Mouse (Mus musculus): Measurements from ENCODE around the gene Cacng2. TPM values are rescaled to one million over a fixed set of nuclear protein-coding genes. Genes with fewer than 3 reads are reported as not detected.

Cacng2 gene
- polyA plus RNA-seq, 1 experiment from 2014 or later, result not detected

DNA sequence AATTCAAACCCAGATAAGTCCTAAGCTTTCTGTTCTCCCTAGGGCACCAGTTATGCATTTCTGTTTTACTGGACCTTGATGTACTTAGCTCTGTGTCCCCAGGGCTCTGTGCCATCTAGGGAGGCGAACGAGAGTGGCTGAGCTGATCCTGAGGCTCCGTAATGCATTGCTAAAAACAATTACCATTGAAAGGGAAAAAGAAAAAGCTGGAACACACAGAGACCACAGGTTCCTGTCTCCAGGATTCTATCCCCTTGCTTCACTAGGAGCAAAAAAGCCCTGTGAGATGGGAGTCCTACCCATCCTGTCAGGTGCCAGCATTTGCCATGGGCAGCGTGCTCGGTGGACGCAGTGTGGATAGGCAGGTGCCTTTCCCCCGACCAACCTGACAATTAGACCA lies 38.4 kb downstream of the Cacng2 start:
- Histone ChIP-seq H3K27me3 (replicated peaks) (no peaks in the 10 kb centered on the region; the same call in 1 of the 2 replicates), H3K9ac (no peak overlapping the region), H3K4me3 (no peak overlapping the region), H3K4me2 (no peak overlapping the region), H3K4me1 (no peaks in the 10 kb centered on the region), H3K36me3 (no peaks in the 10 kb centered on the region), H3K9me3 (replicated peaks) (no peaks in the 10 kb centered on the region), H3K27ac (no peak overlapping the region)
- WGBS (ENCODE audit: insufficient replicate concordance), result 74% methylated on average over 7 of the region's 7 CpGs
- no peak for ATAC-seq

DNA sequence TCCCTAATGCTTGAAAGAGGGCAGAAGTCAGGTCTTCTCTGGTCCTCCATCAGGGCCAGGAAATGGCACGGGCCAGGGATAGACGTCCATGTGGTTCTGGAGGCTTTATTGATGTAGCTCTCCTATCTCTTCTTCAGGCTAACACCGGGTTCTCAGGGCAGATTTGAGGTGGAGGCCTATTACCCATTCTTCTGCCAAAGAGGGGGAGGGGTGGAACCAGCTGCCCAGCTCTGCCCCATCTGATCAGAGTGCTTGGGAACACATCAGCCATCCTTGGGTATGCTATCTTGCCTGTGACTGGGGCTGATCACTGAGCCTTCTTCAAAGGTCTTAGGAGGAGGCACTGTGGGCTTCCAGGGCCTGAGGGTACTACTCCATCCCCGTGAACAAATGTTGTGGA lies 39.5 kb downstream of the Cacng2 start:
- Histone ChIP-seq H3K4me1 (no peaks in the 10 kb centered on the region), H3K36me3 (no peaks in the 10 kb centered on the region), H3K4me3 (no peak overlapping the region), H3K27ac (no peak overlapping the region), H3K4me2 (no peak overlapping the region), H3K9me3 (replicated peaks) (no peaks in the 10 kb centered on the region), H3K27me3 (replicated peaks) (no peaks in the 10 kb centered on the region; the same call in 1 of the 2 replicates), H3K9ac (no peak overlapping the region)
- WGBS (ENCODE audit: insufficient replicate concordance), result 53% methylated on average over 4 of the region's 4 CpGs
- no peak for ATAC-seq

DNA sequence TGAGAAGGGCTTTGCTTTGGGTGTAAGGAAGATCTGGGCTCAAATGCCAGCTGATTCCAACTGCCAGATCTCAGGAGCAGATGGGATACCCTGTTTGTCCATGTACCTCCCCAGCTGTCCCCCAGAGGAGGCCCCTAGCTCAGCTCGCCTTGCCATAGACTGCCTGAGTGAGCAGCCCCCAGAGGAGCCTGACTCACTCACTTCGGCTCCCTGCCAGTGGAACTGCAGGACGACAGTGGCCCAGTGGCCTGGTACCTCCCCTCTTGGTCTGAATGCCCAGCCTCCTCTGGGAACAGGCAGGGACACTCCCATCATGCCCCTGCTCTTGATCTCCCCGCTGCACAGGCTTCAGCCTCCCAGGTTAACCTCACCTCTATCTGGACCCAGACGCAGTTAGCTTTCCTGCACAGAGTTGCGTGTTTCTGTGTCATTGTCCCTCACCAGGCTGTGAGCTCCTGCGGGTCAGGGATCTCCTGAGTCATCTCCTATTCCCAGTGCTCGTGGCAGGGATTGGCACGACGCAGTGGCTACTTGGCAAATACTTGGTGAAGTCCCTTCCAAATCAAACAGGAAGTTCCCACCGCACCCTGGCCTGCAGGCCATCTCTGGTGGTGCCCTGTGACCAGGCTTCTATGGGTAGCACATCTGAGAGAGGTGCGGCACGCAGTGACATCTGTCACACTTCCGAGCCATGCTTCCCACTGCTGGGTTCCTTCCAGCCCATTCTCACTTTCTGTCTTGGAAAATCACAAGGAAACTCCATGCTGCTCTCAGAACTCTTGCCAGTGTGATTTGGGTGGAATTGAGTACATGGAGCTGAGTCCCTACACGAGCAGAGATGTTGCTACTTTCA lies 40.8 kb downstream of the Cacng2 start:
- WGBS (ENCODE audit: insufficient replicate concordance), result 58% methylated on average over 15 of the region's 15 CpGs

DNA sequence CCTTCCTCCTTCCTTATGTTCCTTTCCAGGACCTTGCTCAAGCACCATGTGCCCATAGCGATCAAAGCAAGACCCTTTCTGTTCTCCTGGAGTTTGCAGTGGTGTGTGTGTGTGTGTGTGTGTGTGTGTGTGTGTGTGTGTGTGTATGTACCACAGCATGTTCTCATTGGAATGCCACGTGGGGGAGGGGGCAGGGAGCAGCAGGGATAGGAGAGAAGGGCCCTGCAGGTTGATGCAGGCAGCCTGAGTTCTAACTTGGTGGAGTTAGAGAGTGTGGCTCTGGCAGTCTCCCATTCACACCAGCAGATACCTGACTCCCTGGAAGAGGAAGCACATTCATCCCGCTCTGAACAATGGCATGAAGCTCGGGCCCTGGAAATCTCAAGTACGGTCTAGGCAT lies 41.6 kb downstream of the Cacng2 start:
- H3K4me1 ChIP-seq, result no peaks in the 10 kb centered on the region
- no peak for ATAC-seq
- H3K4me3 ChIP-seq, result no peak overlapping the region
- 45% methylated on average over 5 of the region's 5 CpGs for WGBS (ENCODE audit: insufficient replicate concordance)
- no peak overlapping the region for H3K27ac ChIP-seq
- H3K9ac ChIP-seq, result no peak overlapping the region
- H3K9me3 ChIP-seq (replicated peaks), result no peaks in the 10 kb centered on the region
- no peaks in the 10 kb centered on the region for H3K36me3 ChIP-seq
- no peaks in the 10 kb centered on the region; the same call in 1 of the 2 replicates for H3K27me3 ChIP-seq (replicated peaks)
- no peak overlapping the region for H3K4me2 ChIP-seq

More for the DNA sequence above, 40.8 kb downstream of the Cacng2 start:
- no peak overlapping the region for H3K4me3 ChIP-seq
- no peak for ATAC-seq
- no peaks in the 10 kb centered on the region; the same call in 1 of the 2 replicates for H3K27me3 ChIP-seq (replicated peaks)
- no peak overlapping the region for H3K4me2 ChIP-seq
- no peak overlapping the region for H3K9ac ChIP-seq
- no peaks in the 10 kb centered on the region for H3K9me3 ChIP-seq (replicated peaks)
- no peaks in the 10 kb centered on the region for H3K36me3 ChIP-seq
- no peak overlapping the region for H3K27ac ChIP-seq
- H3K4me1 ChIP-seq, result no peaks in the 10 kb centered on the region

DNA sequence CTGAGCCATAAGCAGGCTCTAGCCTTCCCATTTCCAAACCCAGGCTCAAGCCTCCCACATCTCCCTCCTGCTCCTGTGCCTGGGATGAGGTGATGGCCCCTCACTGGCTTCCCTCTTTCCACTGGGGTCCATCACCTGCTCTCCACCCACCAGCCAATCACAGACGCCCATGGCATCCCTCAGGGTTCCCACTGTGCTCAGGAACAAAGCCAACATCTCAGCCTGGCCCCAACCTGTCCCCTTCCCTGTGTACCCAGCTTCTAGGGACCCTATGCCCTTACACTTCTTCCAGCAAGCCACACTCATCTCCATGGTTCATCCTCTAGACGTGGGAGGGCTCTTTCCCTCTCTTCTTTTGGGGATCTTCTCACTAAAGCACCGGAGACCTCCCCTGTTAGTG lies 43.9 kb downstream of the Cacng2 start:
- Histone ChIP-seq H3K9ac (no peak overlapping the region), H3K27me3 (replicated peaks) (no peaks in the 10 kb centered on the region; the same call in 1 of the 2 replicates), H3K4me3 (no peak overlapping the region), H3K4me1 (no peaks in the 10 kb centered on the region), H3K9me3 (replicated peaks) (no peaks in the 10 kb centered on the region), H3K4me2 (no peak overlapping the region), H3K27ac (no peak overlapping the region), H3K36me3 (no peaks in the 10 kb centered on the region)
- WGBS (ENCODE audit: insufficient replicate concordance), result 26% methylated on average over 3 of the region's 3 CpGs
- ATAC-seq, result no peak

DNA sequence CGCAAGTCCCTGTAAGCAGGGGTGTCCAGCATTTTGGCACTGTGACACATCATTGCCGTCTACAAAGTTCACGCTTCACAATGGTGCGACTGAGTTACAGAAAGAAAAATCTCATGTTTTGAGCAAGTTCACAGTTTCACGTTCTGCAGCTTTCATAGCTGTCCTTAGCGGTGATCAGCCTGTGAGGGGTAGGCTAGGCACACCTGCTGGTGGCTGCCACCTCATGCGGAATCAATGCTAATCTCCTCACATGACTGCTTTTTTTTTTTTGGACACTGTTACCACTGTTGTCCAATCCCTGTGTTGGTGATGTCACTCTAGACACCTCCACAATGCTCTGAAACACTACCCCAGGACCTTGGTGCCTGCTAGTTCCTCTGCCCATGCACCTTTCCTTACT lies 46.7 kb downstream of the Cacng2 start:
- Histone ChIP-seq H3K4me2 (no peak overlapping the region), H3K36me3 (no peaks in the 10 kb centered on the region), H3K9me3 (replicated peaks) (no peaks in the 10 kb centered on the region), H3K4me3 (no peak overlapping the region), H3K27me3 (replicated peaks) (no peaks in the 10 kb centered on the region; the same call in 1 of the 2 replicates), H3K9ac (no peak overlapping the region), H3K27ac (no peak overlapping the region), H3K4me1 (no peaks in the 10 kb centered on the region)
- 77% methylated on average over 7 of the region's 7 CpGs for WGBS (ENCODE audit: insufficient replicate concordance)
- no peak for ATAC-seq

DNA sequence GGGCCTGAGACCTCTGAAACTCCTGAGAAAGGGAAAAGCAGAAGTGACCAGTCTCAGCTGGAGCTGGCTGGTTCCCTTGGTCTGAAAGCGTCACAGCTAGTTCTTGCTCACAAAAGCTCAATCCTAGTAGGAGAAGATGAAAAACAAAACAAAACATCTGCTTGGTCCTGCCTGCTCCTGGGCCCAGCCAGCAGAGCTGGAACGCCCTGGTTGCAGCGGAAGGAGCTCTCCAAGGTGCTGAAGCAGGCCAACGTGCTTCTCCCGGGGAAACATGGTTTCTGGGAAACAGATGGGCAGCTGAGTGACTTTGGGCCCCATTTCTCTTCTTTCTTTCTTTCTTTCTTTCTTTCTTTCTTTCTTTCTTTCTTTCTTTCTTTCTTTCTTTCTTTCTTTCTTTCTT lies 53.4 kb downstream of the Cacng2 start:
- Histone ChIP-seq H3K4me2 (no peak overlapping the region), H3K36me3 (no peaks in the 10 kb centered on the region), H3K4me1 (no peaks in the 10 kb centered on the region), H3K9me3 (replicated peaks) (no peaks in the 10 kb centered on the region), H3K4me3 (no peak overlapping the region), H3K27me3 (replicated peaks) (no peaks in the 10 kb centered on the region), H3K9ac (no peak overlapping the region), H3K27ac (no peak overlapping the region)
- 7% methylated on average over 5 of the region's 5 CpGs for WGBS (ENCODE audit: insufficient replicate concordance)
- no peak for ATAC-seq

DNA sequence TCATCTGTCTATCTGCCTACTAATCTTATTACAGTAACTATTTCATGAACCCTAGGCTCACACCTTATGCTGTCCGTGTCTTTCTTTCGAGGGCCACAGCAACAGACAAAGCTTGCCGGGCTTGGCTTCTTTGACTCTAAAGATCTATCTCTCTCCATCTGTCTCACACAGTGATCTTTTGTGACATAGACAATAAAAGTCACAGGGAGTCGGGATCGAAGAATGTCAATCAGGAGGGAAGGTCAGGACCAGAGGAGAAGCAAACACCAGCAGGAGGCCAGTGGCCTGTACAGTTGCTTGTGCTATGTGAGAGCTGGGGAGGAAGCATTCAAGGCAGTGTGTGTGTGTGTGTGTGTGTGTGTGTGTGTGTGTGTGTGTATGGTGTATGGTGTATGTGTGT lies 54.3 kb downstream of the Cacng2 start:
- no peaks in the 10 kb centered on the region for H3K36me3 ChIP-seq
- no peaks in the 10 kb centered on the region for H3K4me1 ChIP-seq
- 74% methylated on average over 5 of the region's 5 CpGs for WGBS (ENCODE audit: insufficient replicate concordance)
- ATAC-seq, result no peak
- H3K9me3 ChIP-seq (replicated peaks), result no peaks in the 10 kb centered on the region
- H3K9ac ChIP-seq, result no peak overlapping the region
- no peaks in the 10 kb centered on the region for H3K27me3 ChIP-seq (replicated peaks)
- no peak overlapping the region for H3K27ac ChIP-seq
- H3K4me2 ChIP-seq, result no peak overlapping the region
- no peak overlapping the region for H3K4me3 ChIP-seq

DNA sequence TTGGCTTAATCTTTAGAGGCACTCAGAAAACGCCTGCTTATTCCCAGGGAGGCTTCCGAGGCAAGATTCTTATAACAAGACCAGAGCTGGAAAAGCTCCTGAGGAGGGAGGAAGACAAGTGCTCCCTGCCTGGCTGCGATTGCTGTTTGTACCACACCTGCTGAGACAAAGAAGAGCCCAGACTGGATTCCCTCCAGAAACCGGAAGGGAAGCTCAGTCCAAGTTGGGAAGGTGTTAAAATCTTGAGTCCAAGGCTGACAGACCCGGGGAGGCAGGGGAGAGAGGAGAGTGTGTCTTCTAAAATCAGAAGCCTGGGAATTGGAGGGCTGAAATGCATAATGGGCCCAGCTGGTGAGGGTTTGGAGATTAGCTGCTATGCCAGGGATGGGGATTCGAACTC lies 55.5 kb downstream of the Cacng2 start:
- H3K27ac ChIP-seq, result no peak overlapping the region
- no peaks in the 10 kb centered on the region for H3K27me3 ChIP-seq (replicated peaks)
- ATAC-seq, result no peak
- no peak overlapping the region for H3K4me3 ChIP-seq
- H3K9ac ChIP-seq, result no peak overlapping the region
- H3K4me2 ChIP-seq, result no peak overlapping the region
- no peaks in the 10 kb centered on the region for H3K36me3 ChIP-seq
- H3K9me3 ChIP-seq (replicated peaks), result no peaks in the 10 kb centered on the region
- no peaks in the 10 kb centered on the region for H3K4me1 ChIP-seq
- WGBS (ENCODE audit: insufficient replicate concordance), result 42% methylated on average over 6 of the region's 6 CpGs

DNA sequence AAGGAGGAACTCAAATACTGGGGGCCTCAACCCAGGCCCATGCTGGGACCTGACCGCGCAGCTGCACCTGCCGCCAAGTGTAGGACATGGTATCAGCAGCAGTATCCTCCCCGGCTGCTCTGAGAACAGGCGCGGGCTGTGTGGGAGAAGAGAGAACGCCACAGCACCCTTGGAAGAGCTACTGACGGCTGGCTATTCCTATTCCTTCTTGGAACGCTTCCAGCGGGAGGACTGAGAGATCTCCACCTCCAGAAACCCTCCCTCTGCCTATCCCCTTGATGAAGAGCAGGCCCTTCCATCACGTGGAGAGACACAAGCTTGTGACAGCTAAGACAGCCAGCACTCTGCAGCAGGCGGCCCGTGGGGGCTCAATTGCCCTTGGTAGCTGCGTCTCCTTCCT lies 57.4 kb downstream of the Cacng2 start:
- H3K27ac ChIP-seq, result no peak overlapping the region
- no peaks in the 10 kb centered on the region for H3K36me3 ChIP-seq
- no peaks in the 10 kb centered on the region for H3K4me1 ChIP-seq
- no peak for ATAC-seq
- WGBS (ENCODE audit: insufficient replicate concordance), result 60% methylated on average over 14 of the region's 14 CpGs
- no peaks in the 10 kb centered on the region for H3K9me3 ChIP-seq (replicated peaks)
- H3K9ac ChIP-seq, result no peak overlapping the region
- no peak overlapping the region for H3K4me2 ChIP-seq
- 0 out of 2 replicates have a peak, but pooled peaks cover under 1% of the 10 kb centered on the region for H3K27me3 ChIP-seq (replicated peaks)
- no peak overlapping the region for H3K4me3 ChIP-seq

DNA sequence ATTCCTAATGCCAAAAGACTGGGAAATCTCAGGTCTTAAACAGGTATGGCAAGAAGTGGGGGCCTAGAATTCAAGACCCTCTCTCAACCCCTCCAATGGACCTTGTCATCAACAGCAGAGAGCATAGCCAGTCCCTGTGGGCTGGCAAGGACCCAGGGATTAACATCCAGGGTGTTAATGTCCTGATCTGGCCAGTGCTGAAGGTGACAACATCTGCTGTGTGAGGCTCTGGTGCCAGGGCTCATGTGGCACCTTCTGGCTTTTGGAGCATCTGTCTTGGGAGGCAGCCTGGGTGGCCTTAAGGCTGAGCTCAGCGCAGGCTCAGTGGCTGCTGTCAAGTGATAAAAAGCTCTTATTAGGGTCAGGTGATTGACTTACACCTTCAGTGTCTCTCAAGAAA lies 62.9 kb downstream of the Cacng2 start:
- no peak overlapping the region for H3K4me2 ChIP-seq
- no peak overlapping the region for H3K4me3 ChIP-seq
- no peaks in the 10 kb centered on the region for H3K4me1 ChIP-seq
- ATAC-seq, result no peak
- WGBS (ENCODE audit: insufficient replicate concordance), result 68% methylated on average over 1 of the region's 1 CpGs
- H3K9ac ChIP-seq, result no peak overlapping the region
- 0 out of 2 replicates have a peak, but pooled peaks cover 3% of the 10 kb centered on the region for H3K27me3 ChIP-seq (replicated peaks)
- H3K9me3 ChIP-seq (replicated peaks), result no peaks in the 10 kb centered on the region; the same call in 1 of the 2 replicates
- H3K36me3 ChIP-seq, result no peaks in the 10 kb centered on the region
- no peak overlapping the region for H3K27ac ChIP-seq

DNA sequence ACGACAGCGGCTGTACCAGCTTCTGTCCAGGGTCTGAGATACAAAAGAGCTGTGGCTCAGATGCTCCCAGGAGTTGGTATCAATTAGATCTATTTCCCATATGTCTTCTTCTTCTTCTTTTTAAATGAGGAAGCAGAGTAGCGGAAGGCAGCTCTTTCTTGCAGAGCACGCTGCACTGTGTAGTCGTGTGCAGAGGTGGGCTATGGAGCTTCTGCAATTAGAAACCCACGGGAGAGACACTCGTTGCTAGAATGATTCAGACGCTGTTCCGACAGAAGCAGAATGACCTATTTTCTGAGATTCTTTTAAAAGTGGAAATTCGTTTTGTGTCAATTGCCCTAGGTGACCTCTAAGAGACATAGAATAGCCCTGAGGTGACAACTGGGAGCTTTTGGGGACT lies 69.1 kb downstream of the Cacng2 start:
- Histone ChIP-seq H3K4me3 (no peak overlapping the region), H3K27ac (no peak overlapping the region), H3K27me3 (replicated peaks) (no peaks in the 10 kb centered on the region), H3K4me1 (no peaks in the 10 kb centered on the region), H3K9me3 (replicated peaks) (no peaks in the 10 kb centered on the region; the same call in 1 of the 2 replicates), H3K9ac (no peak overlapping the region), H3K4me2 (no peak overlapping the region), H3K36me3 (no peaks in the 10 kb centered on the region)
- 65% methylated on average over 10 of the region's 10 CpGs for WGBS (ENCODE audit: insufficient replicate concordance)
- no peak for ATAC-seq

All from liver, embryonic 12.5 days (tissue).